Mouse (Mus musculus) hindbrain, embryonic 15.5 days (tissue): Measurements from ENCODE around the gene Ankrd23. TPM values are rescaled to one million over a fixed set of nuclear protein-coding genes. Genes with fewer than 3 reads are reported as not detected.

Experiments used
- ATAC-seq: fragments of 200-750 bp; cut with Nextera tagmentation; 2 replicates; pipeline ENCODE4 v1.8.0; 2017; ENCODE audit warnings: low read depth, moderate number of reproducible peaks, moderate TSS enrichment; ENCODE audit not compliant: low FRiP score
- H3K27ac ChIP-seq: fragments of 300-500 bp; sonication (generic); replicated peaks from 2 replicates; pipeline ENCODE4 v1.5.1; 2015; ENCODE audit warnings: mild to moderate bottlenecking, inconsistent platforms
- H3K27me3 ChIP-seq: fragments of 300-500 bp; sonication (generic); 2 replicates; pipeline ENCODE4 v1.6.1; 2015; ENCODE audit warnings: control low read depth, inconsistent platforms
- H3K36me3 ChIP-seq: fragments of 300-500 bp; sonication (generic); 2 replicates; pipeline ENCODE4 v1.6.1; 2015; ENCODE audit warnings: control low read depth, inconsistent platforms
- H3K4me1 ChIP-seq: fragments of 300-500 bp; sonication (generic); replicated peaks from 2 replicates; pipeline ENCODE4 v1.6.1; 2015; ENCODE audit warnings: control low read depth, inconsistent platforms
- H3K4me2 ChIP-seq: fragments of 300-500 bp; sonication (generic); 2 replicates; pipeline ENCODE4 v1.6.1; 2015; ENCODE audit warnings: moderate library complexity, mild to moderate bottlenecking, inconsistent platforms
- H3K4me3 ChIP-seq: fragments of 300-500 bp; sonication (generic); 2 replicates; pipeline ENCODE4 v1.5.1; 2015; ENCODE audit warnings: mild to moderate bottlenecking, inconsistent platforms
- H3K9ac ChIP-seq: fragments of 300-500 bp; sonication (generic); 2 replicates; pipeline ENCODE4 v1.6.1; 2015; ENCODE audit warnings: inconsistent platforms
- H3K9me3 ChIP-seq: fragments of 300-500 bp; sonication (generic); 2 replicates; pipeline ENCODE4 v1.6.1; 2016; ENCODE audit warnings: control low read depth, inconsistent platforms
- WGBS: fragments of 180-500 bp; shearing (Covaris S2); methylation state at CpG from one replicate; pipeline ENCODE4 v1.1.7; 2015; 5-methylcytosine and 5-hydroxymethylcytosine counted together
- polyA plus RNA-seq: library from polyadenylated mRNA; unstranded; fragments of >200 nt; fragmentation: Nextera tagmentation; extraction: Ambion mirVana; gene quantifications from 2 replicates; pipeline ENCODE4 v1.2.1, GENCODE M21; 2015

The Ankrd23 gene
- polyA plus RNA-seq, 1 experiment from 2014 or later = 19.6 TPM

DNA sequence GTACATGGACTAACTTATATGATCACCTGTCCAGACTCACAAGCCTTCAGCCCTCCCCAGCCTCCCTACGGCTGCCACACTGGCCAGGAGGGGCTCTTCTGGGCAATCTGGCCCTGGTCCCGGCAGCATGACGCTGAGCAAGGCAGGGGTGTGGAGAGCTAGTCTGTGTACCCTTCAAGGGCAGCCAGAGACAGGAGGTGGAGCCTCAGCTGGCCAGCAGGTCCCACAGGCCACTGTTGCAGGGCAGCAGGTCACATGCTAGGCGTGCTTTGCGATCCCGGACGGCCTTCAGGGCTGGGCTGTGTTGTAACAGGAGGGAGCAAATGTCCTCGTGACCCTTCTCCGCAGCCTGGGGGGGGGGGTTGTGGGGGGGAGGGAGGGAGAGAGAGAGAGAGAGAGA, 2.5 kb upstream of the Ankrd23 start, which contains the start of gene Gm42417:
Gene Gm42417 (minus strand): TSS at position 244 of the 400 bp plus-strand sequence.
- 52% methylated on average over 9 of the region's 9 CpGs for WGBS
- no peak within 1 kb of the TSS for H3K9ac ChIP-seq
- no peaks in the 10 kb centered on the region for H3K9me3 ChIP-seq
- no peak within 1 kb of the TSS for H3K4me3 ChIP-seq
- no peak for ATAC-seq
- H3K4me1 ChIP-seq = no peaks in the 10 kb centered on the region; the same call in 1 of the 2 replicates
- no peaks in the 10 kb centered on the region for H3K27me3 ChIP-seq
- H3K4me2 ChIP-seq = no peak within 1 kb of the TSS
- no peak within 1 kb of the TSS for H3K27ac ChIP-seq
- peaks cover 16% of the 10 kb centered on the region for H3K36me3 ChIP-seq

DNA sequence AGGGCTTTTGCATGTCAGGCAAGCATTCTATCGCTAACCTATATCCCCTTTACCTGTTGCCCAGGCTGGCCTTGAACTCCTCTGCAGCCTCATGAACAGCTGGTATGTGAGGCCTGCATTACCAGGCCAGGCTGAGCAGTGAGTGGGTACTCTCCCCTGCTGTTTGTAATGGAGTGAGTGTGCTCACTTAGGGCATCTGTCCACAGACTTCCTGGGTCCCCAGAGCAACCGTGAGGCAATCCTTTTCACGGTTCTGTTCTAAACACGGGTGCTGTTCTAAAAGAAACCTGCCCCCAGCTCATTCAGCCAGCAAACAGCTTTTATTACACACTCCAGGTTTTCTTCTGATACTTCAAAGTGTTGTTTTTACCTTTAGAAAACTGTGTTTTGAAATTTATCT, 2.0 kb upstream of the Ankrd23 start:
- H3K4me1 ChIP-seq = no peaks in the 10 kb centered on the region; the same call in 1 of the 2 replicates
- H3K27me3 ChIP-seq = no peaks in the 10 kb centered on the region
- no peak for ATAC-seq
- no peak overlapping the region for H3K27ac ChIP-seq
- no peak overlapping the region for H3K4me3 ChIP-seq
- no peak overlapping the region for H3K4me2 ChIP-seq
- WGBS = 79% methylated on average over 4 of the region's 4 CpGs
- no peak overlapping the region for H3K9ac ChIP-seq
- no peaks in the 10 kb centered on the region for H3K9me3 ChIP-seq
- H3K36me3 ChIP-seq = peaks cover 16% of the 10 kb centered on the region

DNA sequence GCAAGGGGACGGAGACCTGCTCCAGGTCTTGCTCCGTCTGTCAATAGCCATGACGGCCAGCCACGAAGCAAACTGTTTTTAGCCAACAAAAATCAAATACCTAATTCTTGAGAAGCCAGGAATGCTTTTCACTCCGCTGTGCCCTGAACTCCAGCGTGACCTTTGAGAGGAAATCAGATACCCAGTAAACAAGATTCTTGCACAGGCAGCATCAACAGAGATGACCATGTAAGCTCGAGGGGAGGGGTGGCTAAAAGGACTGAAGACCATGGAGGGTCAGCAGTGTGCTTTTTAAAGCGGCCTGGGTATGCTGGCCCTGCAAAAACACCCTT, 320 bp downstream of the Ankrd23 start:
- Histone ChIP-seq H3K9me3 (no peaks in the 10 kb centered on the region), H3K27ac (no peak overlapping the region)

DNA sequence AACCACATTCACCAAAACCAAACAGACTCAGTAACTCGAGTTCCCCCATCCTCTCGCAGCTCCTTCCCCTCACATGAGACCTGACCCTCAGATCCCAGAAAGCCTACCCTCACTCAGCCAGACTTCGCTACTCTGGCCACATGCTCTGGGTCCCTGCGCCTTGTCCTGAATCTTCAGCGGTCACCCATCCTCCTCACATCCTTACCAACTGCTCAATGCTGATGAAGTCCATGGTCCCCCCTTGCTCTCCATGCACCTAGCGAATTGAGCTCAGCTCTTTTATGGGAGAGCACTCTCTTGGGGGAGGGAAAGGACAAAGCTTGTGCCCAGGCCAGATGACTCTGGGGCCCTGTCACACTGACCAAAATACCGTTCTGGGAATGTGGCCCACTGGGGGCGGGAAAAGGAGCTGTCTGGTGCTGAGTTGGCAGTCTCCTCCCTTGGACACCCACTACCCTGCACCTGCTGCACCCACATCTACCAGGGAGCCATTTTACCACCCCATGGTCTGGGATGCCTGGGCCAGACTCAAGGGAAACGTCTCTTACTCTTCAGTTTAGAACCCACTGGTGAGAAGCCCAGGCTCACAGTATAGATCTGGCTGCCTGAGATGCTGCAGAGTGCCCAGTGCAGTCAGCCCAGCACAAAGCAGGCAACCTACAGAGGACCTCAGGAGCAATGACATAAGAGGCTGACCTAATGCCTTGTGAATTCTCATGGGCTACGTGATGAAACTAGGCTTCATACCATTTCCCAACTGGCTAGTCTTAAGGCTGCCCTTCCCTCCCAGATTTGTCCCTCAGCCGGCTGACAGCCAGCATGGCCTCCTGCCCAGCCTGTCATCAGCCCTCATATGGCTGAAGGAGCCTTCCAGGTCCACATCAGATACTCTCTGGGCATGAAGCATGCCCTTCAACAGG, 946 bp downstream of the Ankrd23 start:
- no peaks in the 10 kb centered on the region for H3K27me3 ChIP-seq
- peaks cover 3% of the 10 kb centered on the region; the same call in 1 of the 2 replicates for H3K36me3 ChIP-seq
- no peak overlapping the region for H3K4me2 ChIP-seq
- H3K4me1 ChIP-seq = no peaks in the 10 kb centered on the region; the same call in 1 of the 2 replicates
- H3K27ac ChIP-seq = no peak overlapping the region
- 81% methylated on average over 11 of the region's 11 CpGs for WGBS
- H3K9me3 ChIP-seq = no peaks in the 10 kb centered on the region
- ATAC-seq = no peak
- no peak overlapping the region for H3K9ac ChIP-seq
- no peak overlapping the region for H3K4me3 ChIP-seq

More for the DNA sequence above, 320 bp downstream of the Ankrd23 start:
- no peaks in the 10 kb centered on the region for H3K27me3 ChIP-seq
- ATAC-seq = no peak
- 84% methylated on average over 8 of the region's 8 CpGs for WGBS
- H3K4me3 ChIP-seq = no peak overlapping the region
- H3K4me1 ChIP-seq = no peaks in the 10 kb centered on the region; the same call in 1 of the 2 replicates
- H3K36me3 ChIP-seq = peaks cover 7% of the 10 kb centered on the region
- H3K9ac ChIP-seq = no peak overlapping the region
- no peak overlapping the region for H3K4me2 ChIP-seq

DNA sequence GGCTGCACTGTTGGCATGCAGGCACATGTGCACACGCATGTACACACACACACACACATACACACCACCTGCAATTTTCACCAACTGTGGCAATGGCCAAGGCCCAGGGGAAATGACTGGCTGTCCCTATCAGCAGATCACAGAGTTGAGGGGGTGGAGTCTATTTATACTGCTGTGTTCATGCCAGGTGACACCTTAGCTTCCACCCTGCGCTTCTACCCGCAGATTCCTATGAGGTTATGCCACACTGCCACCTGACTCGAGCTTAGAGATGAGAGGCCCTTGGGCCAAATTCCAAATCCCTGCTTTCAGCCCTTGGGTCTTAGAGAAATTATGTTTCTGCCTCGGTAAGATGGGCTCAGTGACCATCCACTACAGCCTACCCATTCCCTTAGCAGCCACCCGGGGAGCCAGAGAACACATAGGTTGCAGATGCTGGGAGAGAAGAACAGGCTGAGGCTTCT, 2.1 kb downstream of the Ankrd23 start:
- Histone ChIP-seq H3K9ac (no peak overlapping the region), H3K27ac (no peak overlapping the region), H3K36me3 (no peaks in the 10 kb centered on the region), H3K4me1 (no peaks in the 10 kb centered on the region; the same call in 1 of the 2 replicates), H3K27me3 (no peaks in the 10 kb centered on the region), H3K9me3 (no peaks in the 10 kb centered on the region), H3K4me2 (no peak overlapping the region), H3K4me3 (no peak overlapping the region)
- WGBS = 92% methylated on average over 6 of the region's 6 CpGs
- ATAC-seq = no peak

DNA sequence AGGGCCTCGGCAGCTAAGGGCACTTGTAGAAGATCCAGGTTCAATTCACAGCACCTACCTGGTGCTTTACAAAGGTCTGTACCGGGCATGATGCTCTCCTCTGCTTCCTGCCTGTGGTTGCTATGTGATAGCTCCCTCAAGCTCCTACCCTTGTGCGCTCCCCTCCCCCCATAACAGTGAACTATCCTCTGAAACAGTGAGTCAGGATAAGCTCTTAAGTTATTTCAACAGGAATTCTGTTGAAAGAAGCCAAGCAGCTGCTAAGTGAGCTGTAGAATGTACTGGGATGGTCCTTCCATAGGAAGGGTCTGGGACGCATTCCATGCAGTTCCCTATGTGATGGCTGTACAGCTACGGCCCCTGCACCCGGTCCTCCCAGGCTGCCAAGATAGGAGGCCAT, 3.1 kb downstream of the Ankrd23 start:
- H3K9me3 ChIP-seq = no peaks in the 10 kb centered on the region
- H3K4me1 ChIP-seq = peaks cover 1% of the 10 kb centered on the region
- H3K4me2 ChIP-seq = no peak overlapping the region
- WGBS = 91% methylated on average over 6 of the region's 6 CpGs
- ATAC-seq = no peak
- no peaks in the 10 kb centered on the region for H3K36me3 ChIP-seq
- no peak overlapping the region for H3K4me3 ChIP-seq
- H3K27me3 ChIP-seq = no peaks in the 10 kb centered on the region
- H3K9ac ChIP-seq = no peak overlapping the region
- H3K27ac ChIP-seq = no peak overlapping the region

DNA sequence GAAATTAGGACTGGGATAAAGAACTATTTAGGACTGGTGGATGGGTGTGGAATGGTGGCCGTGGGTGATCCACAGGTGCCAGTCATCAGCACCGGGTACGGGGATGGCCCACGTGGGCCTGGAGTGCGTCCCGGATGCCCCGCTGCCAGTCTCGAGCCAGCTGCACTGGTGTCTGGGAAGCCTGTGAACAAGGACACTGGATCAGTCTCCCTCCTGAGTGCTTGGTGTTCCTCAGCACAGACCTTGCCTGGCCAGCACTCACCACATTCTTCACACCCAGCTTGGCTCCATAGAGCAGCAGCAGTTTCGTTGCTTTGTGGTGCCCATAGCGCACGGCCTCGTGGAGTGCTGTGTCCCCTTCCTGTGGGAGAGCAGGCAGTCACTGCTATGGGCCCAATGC, 5.2 kb downstream of the Ankrd23 start:
- no peak overlapping the region for H3K9ac ChIP-seq
- H3K4me3 ChIP-seq = no peak overlapping the region
- peaks cover 11% of the 10 kb centered on the region for H3K4me1 ChIP-seq
- 86% methylated on average over 12 of the region's 12 CpGs for WGBS
- no peak for ATAC-seq
- no peaks in the 10 kb centered on the region for H3K9me3 ChIP-seq
- no peak overlapping the region for H3K27ac ChIP-seq
- no peak overlapping the region for H3K4me2 ChIP-seq
- no peaks in the 10 kb centered on the region for H3K27me3 ChIP-seq
- no peaks in the 10 kb centered on the region for H3K36me3 ChIP-seq

DNA sequence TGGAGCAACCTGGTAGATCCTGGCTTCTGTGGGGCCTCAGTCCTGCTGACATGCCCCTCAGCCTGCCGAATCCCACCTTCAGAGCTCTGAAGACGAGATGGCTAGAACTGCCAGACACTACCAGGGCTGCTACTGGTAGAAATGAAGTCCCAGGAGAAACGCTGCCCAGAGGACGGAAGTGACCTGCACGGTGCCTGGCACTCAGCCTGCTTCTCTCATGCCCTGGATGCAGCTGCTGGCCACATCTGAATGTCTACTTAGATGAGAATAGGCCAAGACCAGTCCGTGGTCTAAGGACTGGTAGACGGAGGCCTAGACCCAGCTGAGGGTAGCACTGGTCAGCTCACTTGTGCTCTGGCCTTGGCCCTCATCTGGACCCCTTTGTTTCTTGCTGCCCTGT, 5.7 kb downstream of the Ankrd23 start:
- no peaks in the 10 kb centered on the region for H3K9me3 ChIP-seq
- no peak overlapping the region for H3K9ac ChIP-seq
- no peak overlapping the region for H3K4me2 ChIP-seq
- H3K36me3 ChIP-seq = peaks cover 5% of the 10 kb centered on the region; the same call in 1 of the 2 replicates
- 93% methylated on average over 7 of the region's 7 CpGs for WGBS
- no peaks in the 10 kb centered on the region for H3K27me3 ChIP-seq
- no peak overlapping the region for H3K27ac ChIP-seq
- ATAC-seq = no peak
- peaks cover 11% of the 10 kb centered on the region for H3K4me1 ChIP-seq
- no peak overlapping the region for H3K4me3 ChIP-seq

DNA sequence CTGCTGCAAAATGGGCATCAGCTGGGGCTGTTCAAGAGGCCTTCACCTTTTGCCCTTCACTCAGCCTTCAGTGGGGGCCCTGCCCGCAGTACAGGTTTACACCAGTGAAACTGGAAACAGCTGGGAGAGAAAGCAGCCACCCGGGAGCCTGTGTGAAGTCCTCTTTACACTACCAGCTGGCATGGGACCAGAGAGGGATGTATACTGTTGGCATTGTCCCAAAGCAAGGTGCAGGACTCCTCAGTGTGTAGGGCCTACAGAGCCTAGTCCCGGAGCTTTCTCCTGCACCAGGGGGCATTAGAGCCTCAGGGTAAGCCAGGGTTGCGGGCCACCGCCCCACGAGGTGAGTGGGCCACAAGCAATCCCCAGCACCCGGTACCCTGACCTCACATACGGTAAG, 6.2 kb downstream of the Ankrd23 start:
- 72% methylated on average over 8 of the region's 8 CpGs for WGBS
- Histone ChIP-seq H3K36me3 (peaks cover 9% of the 10 kb centered on the region; the same call in 1 of the 2 replicates), H3K27me3 (no peaks in the 10 kb centered on the region), H3K9ac (no peak overlapping the region), H3K4me2 (no peak overlapping the region), H3K4me1 (peaks cover 11% of the 10 kb centered on the region), H3K4me3 (no peak overlapping the region), H3K9me3 (no peaks in the 10 kb centered on the region), H3K27ac (no peak overlapping the region)
- ATAC-seq = no peak

DNA sequence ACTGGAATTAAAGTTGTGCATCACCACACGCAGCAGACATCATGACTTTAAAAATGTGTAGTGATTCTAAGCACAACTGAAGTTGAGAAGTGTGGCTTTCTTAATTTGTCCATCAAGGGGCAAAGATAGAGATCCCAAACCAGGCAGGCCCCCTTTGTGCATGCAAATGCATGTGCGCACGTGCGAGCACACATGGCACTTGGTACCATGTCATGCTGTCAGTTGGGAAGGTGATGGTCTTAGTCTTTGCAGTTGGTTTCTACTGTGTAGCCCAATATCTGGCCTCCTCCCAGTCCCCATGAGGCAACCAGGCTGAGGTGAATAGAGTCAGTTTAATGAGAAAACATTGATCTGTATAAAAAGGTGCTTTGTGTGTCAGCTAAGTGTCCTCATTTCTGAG, 6.8 kb downstream of the Ankrd23 start:
- Histone ChIP-seq H3K4me1 (peaks cover 11% of the 10 kb centered on the region), H3K9ac (no peak overlapping the region), H3K27ac (no peak overlapping the region), H3K4me2 (no peak overlapping the region), H3K9me3 (no peaks in the 10 kb centered on the region), H3K27me3 (no peaks in the 10 kb centered on the region), H3K4me3 (no peak overlapping the region), H3K36me3 (peaks cover 13% of the 10 kb centered on the region)
- 92% methylated on average over 4 of the region's 4 CpGs for WGBS
- no peak for ATAC-seq

DNA sequence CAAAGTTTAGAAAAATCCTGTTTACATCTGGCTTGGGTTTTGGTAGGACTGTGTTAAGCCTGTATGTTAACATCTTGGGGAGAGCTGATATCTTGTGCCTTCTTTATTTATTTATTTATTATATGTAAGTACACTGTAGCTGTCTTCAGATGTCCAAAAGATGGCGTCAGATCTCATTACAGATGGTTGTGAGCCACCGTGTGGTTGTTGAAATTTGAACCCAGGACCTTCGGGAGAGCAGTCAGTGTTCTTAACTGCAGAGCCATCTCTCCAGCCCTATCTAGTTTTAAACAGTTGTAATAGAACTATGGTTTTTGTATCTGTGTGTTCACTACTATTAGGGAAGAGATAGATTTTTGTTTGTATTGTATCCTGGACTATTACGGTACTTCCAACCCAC, 7.4 kb downstream of the Ankrd23 start:
- ATAC-seq = no peak
- no peak overlapping the region for H3K4me3 ChIP-seq
- H3K9me3 ChIP-seq = no peaks in the 10 kb centered on the region
- no peak overlapping the region for H3K27ac ChIP-seq
- H3K4me1 ChIP-seq = peaks cover 11% of the 10 kb centered on the region
- no peak overlapping the region for H3K9ac ChIP-seq
- WGBS = 95% methylated on average over 4 of the region's 4 CpGs
- no peak overlapping the region for H3K4me2 ChIP-seq
- no peaks in the 10 kb centered on the region for H3K27me3 ChIP-seq
- H3K36me3 ChIP-seq = peaks cover 19% of the 10 kb centered on the region

DNA sequence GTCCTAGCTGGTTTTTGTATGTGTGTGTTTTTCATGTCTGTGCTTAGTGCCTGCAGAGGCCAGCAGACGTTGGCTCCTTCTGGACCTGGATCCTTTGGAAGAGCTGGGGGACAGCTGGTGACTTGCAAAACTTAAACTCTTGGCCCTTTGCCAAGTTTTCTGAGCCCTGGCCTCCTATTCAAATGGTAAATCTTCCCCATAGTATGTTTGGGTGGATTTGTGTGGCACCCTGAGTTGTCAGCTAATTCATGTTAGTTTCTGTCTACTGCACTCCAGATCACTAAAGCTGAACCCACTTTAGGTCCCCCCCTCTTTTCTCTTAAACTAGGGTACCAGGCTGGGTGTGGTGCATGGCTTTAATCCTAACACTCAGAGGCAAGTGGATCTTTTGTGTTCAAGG, 8.3 kb downstream of the Ankrd23 start:
- peaks cover 11% of the 10 kb centered on the region for H3K4me1 ChIP-seq
- ATAC-seq = no peak
- 7% methylated on average over 1 of the region's 1 CpGs for WGBS

More for the DNA sequence above, 8.3 kb downstream of the Ankrd23 start:
- Histone ChIP-seq H3K27me3 (no peaks in the 10 kb centered on the region), H3K36me3 (peaks cover 27% of the 10 kb centered on the region), H3K9me3 (no peaks in the 10 kb centered on the region), H3K4me2 (no peak overlapping the region), H3K4me3 (no peak overlapping the region), H3K9ac (no peak overlapping the region), H3K27ac (0 out of 2 replicates have a peak overlapping the region, but pooled peaks have one; percentile 20)
